Mouse (Mus musculus): ENCODE measurements around the gene Rimklb.

The Rimklb gene

DNA sequence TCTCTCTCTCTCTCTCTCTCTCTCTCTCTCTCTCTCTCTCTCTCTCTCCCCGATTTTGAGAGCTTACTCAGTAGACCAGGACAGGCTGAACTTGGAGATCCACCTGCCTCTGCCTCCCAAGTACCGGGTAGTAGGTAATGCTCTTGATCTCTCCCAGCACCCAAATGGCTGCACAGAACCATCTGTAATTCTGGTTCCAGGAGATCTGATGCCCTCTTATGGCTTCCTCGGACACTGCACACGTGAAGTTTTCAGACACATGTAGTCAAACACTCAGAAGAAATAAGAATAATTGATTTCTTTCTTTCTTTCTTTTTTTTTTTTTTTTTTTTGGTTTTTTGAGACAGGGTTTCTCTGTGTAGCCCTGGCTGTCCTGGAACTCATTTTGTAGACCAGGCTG, 59.3 kb downstream of the Rimklb start:
- no peak for DNase-seq (ENCODE audit: extremely low spot score, low read depth, low spot score)

GRCm38 (mm10) chr6:122435270-122435669, 63.3 kb downstream of the Rimklb start:
- DNase-seq (ENCODE audit: extremely low spot score, low read depth, low spot score), result no peak

DNA sequence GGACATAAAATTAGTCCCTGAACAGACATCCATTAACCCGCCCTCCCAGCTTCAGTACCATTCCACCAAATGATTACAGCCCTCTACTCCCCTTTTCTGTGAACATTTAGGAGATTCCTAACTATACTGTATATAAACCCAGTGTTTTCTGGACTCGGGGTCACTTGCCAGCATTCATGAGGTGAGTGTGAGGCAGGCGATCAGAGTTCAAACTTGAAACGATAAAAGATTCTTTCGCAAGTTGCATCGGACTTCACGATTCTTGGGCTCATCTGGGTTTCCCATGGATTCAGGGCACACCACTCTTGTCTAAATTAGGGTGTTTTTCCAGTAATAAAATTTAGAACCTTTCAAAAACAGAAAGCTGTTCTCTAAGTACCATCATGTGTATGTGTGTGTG, 71.1 kb downstream of the Rimklb start:
- DNase-seq (ENCODE audit: extremely low spot score, low read depth, low spot score), result no peak

- DNase-seq (ENCODE audit: extremely low spot score, low read depth, low spot score), result no peak
Observed at GRCm38 (mm10) chr6:122417015-122417414, 81.5 kb downstream of the Rimklb start.

- DNase-seq (ENCODE audit: extremely low spot score, low read depth, low spot score), result no peak
Observed at GRCm38 (mm10) chr6:122416347-122416746, 82.2 kb downstream of the Rimklb start.

DNA sequence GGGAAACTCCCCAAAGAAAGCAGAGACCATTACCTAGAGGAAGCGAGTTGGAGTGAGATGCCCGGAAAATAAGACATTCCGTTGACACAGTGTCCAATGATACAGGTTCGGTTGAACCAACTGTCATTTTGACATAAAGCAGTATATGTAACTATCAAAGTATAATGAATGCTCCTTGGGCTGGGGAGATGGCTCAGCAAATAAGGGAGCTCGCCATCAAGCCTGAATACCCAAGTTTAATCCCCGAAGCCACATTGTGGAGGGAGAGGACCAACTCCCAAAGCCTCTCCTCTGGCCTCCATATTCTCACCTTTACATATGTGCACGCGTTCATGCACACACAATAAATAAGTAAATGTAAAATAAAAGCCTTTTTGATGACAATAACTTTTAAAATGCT, 87.3 kb downstream of the Rimklb start:
- DNase-seq (ENCODE audit: extremely low spot score, low read depth, low spot score), result no peak

DNA sequence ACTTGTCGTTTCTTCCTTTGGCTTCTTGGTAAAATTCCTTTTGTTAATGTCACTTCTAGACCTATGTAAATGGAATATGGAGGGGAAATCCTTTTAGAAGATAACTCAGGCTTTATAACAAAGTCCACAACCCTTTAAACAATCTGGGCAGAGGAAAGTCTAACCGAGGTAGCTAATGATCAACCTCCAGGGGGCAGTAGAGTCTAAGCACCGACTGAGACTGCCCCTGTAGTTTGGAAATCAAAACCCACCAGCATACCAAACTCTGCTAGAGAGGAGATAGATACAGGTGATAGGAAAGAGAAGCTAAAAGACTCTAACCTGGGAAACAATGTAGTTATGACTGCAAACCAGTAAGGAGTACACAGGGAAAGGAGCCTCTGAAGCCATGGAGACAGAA, 96.3 kb downstream of the Rimklb start:
- DNase-seq (ENCODE audit: extremely low spot score, low read depth, low spot score), result no peak

DNA sequence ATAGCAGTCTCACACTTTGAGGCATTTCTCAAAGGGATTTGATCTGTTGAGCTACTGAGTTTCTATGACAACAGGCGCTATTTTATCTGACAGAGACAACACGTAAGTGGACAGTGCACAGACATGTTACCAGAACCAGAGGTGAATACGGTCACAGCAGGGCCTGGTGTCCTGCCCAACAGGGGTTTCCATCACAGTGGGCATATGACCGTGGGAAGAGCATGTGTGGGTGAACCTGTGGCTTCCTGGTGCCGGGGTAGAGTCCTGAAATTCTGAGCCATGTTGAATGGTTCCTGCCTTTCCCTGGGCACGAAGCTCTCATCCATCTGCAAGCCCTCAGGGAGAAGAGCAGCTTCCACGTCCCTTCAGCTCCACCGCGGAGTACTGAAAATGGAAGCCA, 98.3 kb downstream of the Rimklb start:
- DNase-seq (ENCODE audit: extremely low spot score, low read depth, low spot score), result no peak

Data from hindlimb bud, embryonic 11.5 days (tissue).